Mouse (Mus musculus): Measurements from ENCODE around the gene Tssc4.

The Tssc4 gene

DNA sequence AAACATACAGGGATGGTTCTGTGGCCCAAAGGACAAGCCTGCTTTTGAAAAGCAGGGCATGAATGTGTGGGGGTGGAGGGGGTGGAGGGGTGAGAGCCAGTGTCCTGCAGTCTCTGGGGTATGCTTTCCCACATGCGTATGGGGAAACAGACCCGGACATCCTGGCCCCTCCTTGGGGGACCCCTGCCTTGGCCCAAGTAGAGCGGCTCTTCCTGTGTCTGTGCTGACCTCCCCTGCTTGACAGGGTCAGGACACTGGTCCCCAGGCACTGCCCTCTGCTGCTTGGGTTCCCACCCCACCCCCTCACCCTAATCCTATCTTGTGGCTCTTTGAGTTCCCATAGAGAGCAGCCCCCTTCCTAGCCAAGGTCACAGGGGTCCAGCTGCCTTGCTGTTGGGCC is 40.6 kb downstream of the Tssc4 start:
- DNase-seq (ENCODE audit: low read depth, low spot score): no peak

DNA sequence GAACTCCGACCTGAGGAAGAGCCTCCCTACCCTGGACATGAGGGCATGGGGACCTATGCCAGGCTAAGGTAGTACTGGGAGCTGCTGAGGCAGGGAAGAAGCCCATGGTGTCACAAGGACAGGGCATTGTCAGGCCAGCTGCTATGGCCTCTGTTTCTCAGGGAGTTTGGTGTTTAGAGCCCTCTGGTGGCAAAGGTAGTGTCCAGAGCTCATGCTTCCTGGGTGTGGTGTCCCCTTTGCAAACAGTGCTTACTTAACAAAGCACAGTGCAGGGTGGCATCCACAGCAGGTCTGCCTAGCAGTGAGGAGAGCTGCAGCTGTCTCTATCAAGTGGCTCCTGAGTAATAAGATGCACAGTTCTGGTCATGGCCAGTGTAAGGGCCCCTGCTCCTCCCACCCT is 41.8 kb downstream of the Tssc4 start:
- no peak for DNase-seq (ENCODE audit: low read depth, low spot score)

DNA sequence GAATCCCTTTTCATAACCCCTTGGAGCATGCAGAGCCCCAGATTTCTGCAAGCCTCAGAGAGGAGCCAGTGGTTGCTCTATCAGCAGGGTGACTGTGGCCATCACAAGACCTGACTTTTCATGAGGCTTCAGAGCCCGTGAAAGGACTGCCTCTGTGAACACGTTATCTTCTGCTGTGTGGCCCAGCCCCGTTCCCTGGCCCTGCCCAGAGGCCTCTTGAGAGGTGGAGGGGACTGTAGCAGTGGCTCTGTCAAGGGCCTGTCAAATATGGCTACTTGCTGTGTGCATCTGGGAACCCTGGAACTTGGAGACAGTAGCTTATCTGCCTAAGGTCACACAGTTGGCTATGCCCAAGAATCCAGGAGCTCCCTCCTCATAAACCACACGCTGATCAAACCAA is 42.7 kb downstream of the Tssc4 start:
- no peak for DNase-seq (ENCODE audit: low read depth, low spot score)

DNA sequence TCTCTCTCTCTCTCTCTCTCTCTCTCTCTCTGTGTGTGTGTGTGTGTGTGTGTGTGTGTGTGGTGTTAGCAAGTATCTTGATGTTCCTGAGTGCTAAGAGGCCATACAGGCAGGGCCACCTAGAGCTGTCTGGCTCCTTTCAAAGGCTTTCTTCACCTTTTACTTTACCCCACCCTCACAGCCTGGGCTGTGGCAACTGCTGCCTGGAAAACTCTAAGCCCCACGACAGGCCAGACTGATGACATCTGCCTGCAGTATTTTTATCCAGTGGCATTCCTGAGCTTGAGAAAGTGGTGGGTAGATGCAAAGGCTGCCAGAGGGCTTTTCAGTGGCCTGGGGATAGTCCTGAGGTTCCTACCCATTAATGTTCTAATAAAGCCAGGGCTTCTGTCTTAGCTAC is 43.3 kb downstream of the Tssc4 start:
- no peak for DNase-seq (ENCODE audit: low read depth, low spot score)

DNA sequence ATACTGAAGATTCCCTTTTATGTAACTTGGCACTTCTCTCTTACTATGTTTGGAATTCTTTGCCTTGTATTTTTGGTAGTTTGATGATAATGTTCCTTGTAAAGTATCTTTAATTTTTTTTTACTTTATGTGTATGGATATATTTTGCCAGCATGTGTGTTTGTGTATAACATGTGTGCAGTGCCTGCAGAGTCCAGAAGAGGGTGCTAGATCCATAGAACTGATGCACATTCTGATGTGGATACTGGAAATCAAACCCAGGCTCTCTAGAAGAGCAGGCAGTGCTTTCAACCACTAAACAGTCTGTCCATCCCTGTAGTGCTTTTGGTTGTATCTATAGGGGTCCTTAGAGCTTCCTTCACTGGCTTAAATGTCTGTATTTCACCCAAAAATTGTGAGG is 45.7 kb downstream of the Tssc4 start:
- no peak for DNase-seq (ENCODE audit: low read depth, low spot score)

DNA sequence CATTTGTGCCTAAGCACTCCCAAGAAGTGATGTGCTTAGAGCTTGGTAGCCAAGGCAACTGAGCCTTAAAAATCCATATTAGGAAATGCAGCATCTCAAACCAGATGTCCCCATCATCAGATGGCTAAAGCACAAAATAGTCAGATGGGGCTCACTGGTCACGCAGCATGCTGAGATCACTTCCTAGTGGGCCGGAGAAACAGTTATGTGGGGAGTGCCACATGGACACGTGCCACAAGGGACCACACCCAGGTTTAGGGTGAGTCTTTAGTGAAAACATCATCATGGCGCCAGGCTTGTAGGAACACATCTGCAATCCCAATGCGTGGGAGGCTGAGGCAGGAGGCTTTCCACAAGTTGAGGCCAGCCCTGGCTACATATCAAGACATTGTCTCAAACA is 47.5 kb downstream of the Tssc4 start:
- DNase-seq (ENCODE audit: low read depth, low spot score): no peak

DNA sequence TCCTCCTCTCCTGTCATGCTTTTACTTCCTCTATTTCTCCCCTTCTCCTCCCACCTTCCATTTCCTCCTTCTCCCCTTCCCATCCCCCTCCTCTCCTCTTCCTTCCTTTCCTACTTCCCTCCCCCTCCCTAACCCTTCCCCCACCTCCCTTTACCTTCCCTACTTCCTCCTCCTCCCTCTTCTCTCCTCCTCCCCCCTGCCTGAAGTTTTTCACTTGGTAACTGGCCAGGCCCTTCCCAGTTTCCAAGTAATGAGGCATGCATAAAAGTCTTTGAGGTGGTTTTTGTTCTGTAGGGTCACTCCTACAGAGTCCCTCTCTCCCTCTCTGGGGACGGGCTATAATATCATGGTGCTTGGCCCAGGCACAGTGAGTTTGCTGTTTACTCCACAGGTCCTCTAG is 50.4 kb downstream of the Tssc4 start:
- no peak for DNase-seq (ENCODE audit: low read depth, low spot score)

DNA sequence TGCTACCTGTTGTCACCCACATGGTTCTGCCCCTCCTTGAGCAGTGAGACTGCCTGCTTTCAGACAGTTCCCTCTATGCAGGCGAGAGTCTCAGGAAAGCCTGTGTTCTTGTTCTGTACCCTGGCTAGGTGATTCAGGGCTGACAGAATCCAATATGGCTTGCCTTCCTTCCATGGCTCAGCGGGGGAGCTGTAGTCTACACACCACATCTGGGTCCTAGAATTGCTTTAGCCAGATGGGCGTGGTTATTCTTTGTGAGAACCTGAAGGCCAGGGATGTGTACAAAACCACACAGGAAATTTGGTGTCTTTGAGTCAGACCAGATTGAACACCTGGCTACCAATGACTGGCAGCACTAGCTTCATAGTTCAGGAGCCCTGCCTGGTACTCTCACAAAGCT is 50.8 kb downstream of the Tssc4 start:
- no peak for DNase-seq (ENCODE audit: low read depth, low spot score)

Measured in brain, embryonic 18.5 days (tissue).